Mouse (Mus musculus) forebrain, postnatal 0 days (tissue): ENCODE measurements around the gene Klhl18. TPM values are rescaled to one million over a fixed set of nuclear protein-coding genes. Genes with fewer than 3 reads are reported as not detected.
A peak's percentile ranks its signal among the peaks of the same experiment; 100 is the strongest.

Experiments used
- ATAC-seq: fragments of 200-750 bp; cut with Nextera tagmentation; 2 replicates; pipeline ENCODE4 v1.8.0; 2017; ENCODE audit warnings: mild to moderate bottlenecking, moderate library complexity
- DNase-seq: peaks from one replicate; pipeline ENCODE4 v3.0.0-alpha.2; 2015
- H3K27ac ChIP-seq: fragments of 300-500 bp; sonication (generic); 2 replicates; pipeline ENCODE4 v1.5.1; 2014; ENCODE audit warnings: low read depth, mild to moderate bottlenecking, antibody characterized with exemption, low read length, moderate library complexity, mixed read lengths
- H3K27me3 ChIP-seq: fragments of 300-500 bp; sonication (generic); 2 replicates; pipeline ENCODE4 v1.6.1; 2014; ENCODE audit warnings: mild to moderate bottlenecking, low read length, mixed read lengths; ENCODE audit not compliant: insufficient read depth
- H3K36me3 ChIP-seq: fragments of 300-500 bp; sonication (generic); 2 replicates; pipeline ENCODE4 v1.6.1; 2014; ENCODE audit warnings: mild to moderate bottlenecking, moderate library complexity; ENCODE audit not compliant: insufficient read depth
- H3K4me1 ChIP-seq: fragments of 300-500 bp; sonication (generic); 2 replicates; pipeline ENCODE4 v1.6.1; 2014; ENCODE audit warnings: antibody characterized with exemption; ENCODE audit not compliant: insufficient read depth
- H3K4me2 ChIP-seq: fragments of 300-500 bp; sonication (generic); 2 replicates; pipeline ENCODE4 v1.6.1; 2014; ENCODE audit warnings: low read depth, mild to moderate bottlenecking, moderate library complexity
- H3K4me3 ChIP-seq: fragments of 300-500 bp; sonication (generic); 2 replicates; pipeline ENCODE4 v1.5.1; 2014; ENCODE audit warnings: low read depth, low read length, mixed read lengths
- H3K9ac ChIP-seq: fragments of 300-500 bp; sonication (generic); 2 replicates; pipeline ENCODE4 v1.6.1; 2014; ENCODE audit warnings: mild to moderate bottlenecking
- H3K9me3 ChIP-seq: fragments of 300-500 bp; sonication (generic); 2 replicates; pipeline ENCODE4 v1.6.1; 2016; ENCODE audit warnings: low read length
- CTCF ChIP-seq: sonication (generic); IDR thresholded peaks from 2 replicates; pipeline ENCODE4 v1.5.1; 2016; ENCODE audit warnings: antibody characterized with exemption, control low read depth, low read depth
- WGBS: fragments of 180-500 bp; shearing (Covaris S2); extraction: QIAGEN DNeasy Blood & Tissue Kit; methylation state at CpG from one replicate; pipeline ENCODE4 v1.1.7; 2014; 5-methylcytosine and 5-hydroxymethylcytosine counted together
- polyA plus RNA-seq: library from polyadenylated mRNA; unstranded; fragments of >200 nt; fragmentation: Nextera tagmentation; extraction: Ambion mirVana; gene quantifications from 2 replicates; pipeline ENCODE4 v1.2.1, GENCODE M21; 2015
- total RNA-seq: library from RNA; depleted of rRNA; stranded (reverse); fragments of >200 nt; gene quantifications from 2 replicates; pipeline ENCODE4 v1.2.3, GENCODE M21; 2014

Gene Klhl18
- total and polyA plus RNA-seq, 2 experiments from 2014 or later, result 19.3 to 36.8 TPM

DNA sequence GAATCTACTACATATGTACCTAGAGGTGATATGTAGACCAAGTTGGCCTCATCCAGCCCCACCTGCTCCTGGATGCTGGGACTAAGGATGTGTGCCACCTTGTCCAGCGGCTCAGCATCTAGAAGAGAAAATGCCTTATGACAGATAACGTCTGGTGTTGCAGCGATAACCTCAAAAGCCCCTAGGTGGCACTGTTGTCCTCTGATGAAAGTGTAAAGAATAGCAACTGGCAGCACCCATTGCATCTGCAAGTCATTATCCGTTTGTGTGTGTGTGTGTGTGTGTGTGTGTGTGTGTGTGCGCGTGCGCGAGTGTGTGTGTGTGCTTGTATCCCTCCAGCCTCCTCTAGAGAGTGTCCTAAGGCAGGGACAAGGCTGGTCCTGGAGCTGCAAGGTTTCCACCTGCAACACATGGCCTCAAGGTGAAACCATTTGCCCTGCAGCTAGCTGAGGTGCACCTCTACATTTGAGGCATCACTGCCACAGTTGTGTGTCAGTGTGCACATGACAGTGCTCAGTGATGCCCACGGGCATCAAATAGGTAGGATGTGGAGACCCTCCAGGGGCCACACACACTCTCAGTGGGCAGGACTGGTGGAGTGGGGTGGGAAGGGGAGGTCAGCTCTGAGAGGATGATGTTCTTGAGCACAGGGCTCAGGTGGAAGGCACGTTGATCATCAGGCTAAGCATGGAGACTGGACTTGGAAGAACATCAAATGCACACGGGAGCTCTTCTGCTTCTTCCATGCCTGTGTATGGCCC, 27.5 kb downstream of the Klhl18 start:
- 30% methylated on average over 11 of the region's 11 CpGs for WGBS
- H3K9ac ChIP-seq, result no peak overlapping the region
- TF ChIP-seq CTCF, result peak; percentile 92
- no peak overlapping the region for H3K4me3 ChIP-seq
- H3K27me3 ChIP-seq, result no peaks in the 10 kb centered on the region
- H3K4me2 ChIP-seq, result no peak overlapping the region
- DNase-seq (peak; percentile 93), ATAC-seq (peak; percentile 93)
- peaks cover 9% of the 10 kb centered on the region; the same call in 1 of the 2 replicates for H3K36me3 ChIP-seq
- peaks cover 4% of the 10 kb centered on the region; the same call in 1 of the 2 replicates for H3K4me1 ChIP-seq
- peak overlapping the region; percentile 45; the same call in 1 of the 2 replicates for H3K27ac ChIP-seq
- H3K9me3 ChIP-seq, result no peaks in the 10 kb centered on the region

DNA sequence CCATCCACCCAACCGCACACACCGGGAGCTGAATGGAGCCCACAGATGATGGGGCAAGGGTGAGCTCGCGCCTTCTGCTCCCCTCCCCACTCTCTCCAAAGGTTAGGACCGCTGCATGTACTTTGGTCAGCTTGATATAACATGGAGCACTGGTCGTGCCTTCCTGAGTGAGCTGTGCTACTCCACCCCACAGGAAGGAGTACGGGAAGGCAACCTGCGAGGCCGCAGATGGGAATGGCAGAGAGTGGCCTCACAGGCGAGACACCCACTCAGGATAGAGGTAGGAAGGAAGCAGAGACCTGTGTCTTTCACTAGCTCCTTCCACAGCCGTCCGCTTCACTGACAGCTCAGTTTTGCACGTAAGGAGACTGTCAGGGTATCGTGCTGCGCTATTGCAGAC, 28.1 kb downstream of the Klhl18 start:
- Histone ChIP-seq H3K9ac (no peak overlapping the region), H3K27me3 (no peaks in the 10 kb centered on the region), H3K27ac (no peak overlapping the region), H3K9me3 (no peaks in the 10 kb centered on the region), H3K4me2 (no peak overlapping the region), H3K4me3 (no peak overlapping the region), H3K36me3 (peaks cover 11% of the 10 kb centered on the region; the same call in 1 of the 2 replicates), H3K4me1 (peaks cover 4% of the 10 kb centered on the region; the same call in 1 of the 2 replicates)
- 83% methylated on average over 15 of the region's 15 CpGs for WGBS
- ATAC-seq (peak; percentile 27; the same call in 1 of the 2 replicates), DNase-seq (no peak)
- TF ChIP-seq CTCF, result no peak

DNA sequence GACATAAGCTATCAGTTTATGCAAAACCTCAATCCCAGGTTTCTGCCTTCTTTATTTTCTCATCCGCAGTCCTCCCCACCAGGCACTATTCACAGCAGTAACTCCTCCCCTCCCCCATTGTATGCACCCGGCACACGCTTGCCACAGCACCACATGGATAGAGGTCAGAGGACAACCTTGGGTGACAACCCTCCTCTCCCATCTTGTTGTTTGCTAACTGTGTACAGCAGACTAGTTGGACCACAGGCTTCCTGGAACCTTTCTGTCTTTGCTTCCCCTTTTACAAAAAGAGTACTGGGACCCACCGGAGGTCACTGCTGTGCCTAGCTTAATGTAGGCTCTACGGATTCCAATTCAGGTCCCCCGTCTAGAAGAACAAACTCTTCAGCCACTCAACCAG, 35.9 kb downstream of the Klhl18 start:
- WGBS, result 92% methylated on average over 6 of the region's 6 CpGs
- Histone ChIP-seq H3K4me3 (no peak overlapping the region), H3K4me1 (no peaks in the 10 kb centered on the region), H3K9ac (no peak overlapping the region), H3K4me2 (no peak overlapping the region), H3K36me3 (peaks cover 31% of the 10 kb centered on the region), H3K9me3 (no peaks in the 10 kb centered on the region), H3K27ac (no peak overlapping the region), H3K27me3 (no peaks in the 10 kb centered on the region)
- no peak for ATAC-seq
- TF ChIP-seq CTCF, result no peak
- DNase-seq, result no peak

DNA sequence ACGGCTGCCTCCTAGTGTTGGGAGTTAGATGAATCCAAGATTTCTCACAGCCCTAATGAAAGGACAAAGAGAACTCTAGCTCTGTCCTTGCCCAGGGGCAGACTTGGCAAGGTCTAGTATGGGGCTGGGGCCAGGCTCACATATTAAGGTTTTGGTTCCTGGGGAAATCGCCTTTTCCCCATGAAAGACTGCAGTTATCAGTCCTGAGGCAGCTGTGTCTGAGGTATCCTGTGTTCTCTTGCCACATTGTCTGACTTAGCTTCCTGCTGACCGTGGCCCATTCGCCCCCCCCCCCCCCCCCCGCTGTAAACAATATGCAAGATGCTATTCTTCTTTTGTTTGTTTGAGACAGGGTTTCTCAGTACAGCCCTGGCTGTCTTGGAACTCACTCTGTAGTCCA, 36.4 kb downstream of the Klhl18 start:
- WGBS, result 53% methylated on average over 5 of the region's 5 CpGs
- Histone ChIP-seq H3K9ac (no peak overlapping the region), H3K27me3 (no peaks in the 10 kb centered on the region), H3K4me3 (no peak overlapping the region), H3K27ac (no peak overlapping the region), H3K4me2 (no peak overlapping the region), H3K36me3 (peaks cover 36% of the 10 kb centered on the region), H3K4me1 (no peaks in the 10 kb centered on the region), H3K9me3 (no peaks in the 10 kb centered on the region)
- TF ChIP-seq CTCF, result no peak
- DNase-seq, result no peak
- no peak; the same call in 1 of the 2 replicates for ATAC-seq

DNA sequence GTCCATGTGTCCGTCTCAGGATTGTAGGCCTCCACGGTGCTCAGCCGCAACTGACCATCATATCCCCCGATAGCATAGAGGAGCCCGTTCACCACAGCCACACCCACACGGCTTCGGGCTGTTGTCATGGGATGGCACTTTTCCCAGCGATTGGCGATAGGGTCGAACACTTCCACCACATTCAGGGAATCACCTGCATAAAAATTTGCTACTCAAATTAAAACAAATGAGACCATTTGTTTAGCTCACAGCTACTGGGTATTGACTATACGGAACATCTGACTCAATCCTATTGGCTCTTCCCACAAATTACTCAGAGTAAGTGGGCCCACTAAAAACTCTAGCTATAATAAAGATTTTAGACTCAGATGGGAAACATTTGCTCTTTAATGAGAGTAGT, 40.5 kb downstream of the Klhl18 start:
- 95% methylated on average over 11 of the region's 11 CpGs for WGBS
- H3K36me3 ChIP-seq, result peaks cover 40% of the 10 kb centered on the region
- ATAC-seq (no peak), DNase-seq (no peak)
- H3K4me3 ChIP-seq, result no peak overlapping the region
- H3K9ac ChIP-seq, result no peak overlapping the region
- no peak for TF ChIP-seq CTCF
- no peak overlapping the region for H3K4me2 ChIP-seq
- H3K4me1 ChIP-seq, result no peaks in the 10 kb centered on the region
- H3K27ac ChIP-seq, result no peak overlapping the region
- no peaks in the 10 kb centered on the region for H3K9me3 ChIP-seq
- no peaks in the 10 kb centered on the region for H3K27me3 ChIP-seq

DNA sequence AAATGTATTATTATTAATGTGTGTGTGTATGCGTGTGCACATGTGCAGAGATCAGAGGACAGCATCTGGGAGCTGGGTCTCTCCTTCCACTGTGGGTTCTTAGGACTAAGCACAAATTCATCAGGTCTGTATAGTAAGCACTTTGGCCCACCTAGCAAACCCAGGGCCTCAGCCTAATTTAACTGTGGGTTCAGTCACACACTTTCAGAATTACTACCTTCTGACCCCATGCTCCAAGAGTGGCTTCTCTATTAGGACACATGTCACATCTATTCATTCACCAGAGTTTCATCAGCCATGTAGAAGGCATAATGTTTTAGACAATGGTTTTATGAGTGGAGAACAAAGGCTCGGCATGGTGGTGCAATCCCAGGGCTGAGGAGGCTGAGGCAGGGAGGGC, 43.4 kb downstream of the Klhl18 start:
- no peak for DNase-seq
- Histone ChIP-seq H3K9me3 (no peaks in the 10 kb centered on the region), H3K36me3 (peaks cover 63% of the 10 kb centered on the region), H3K4me2 (no peak overlapping the region), H3K9ac (no peak overlapping the region), H3K27ac (no peak overlapping the region), H3K4me1 (no peaks in the 10 kb centered on the region), H3K4me3 (no peak overlapping the region), H3K27me3 (no peaks in the 10 kb centered on the region)
- ATAC-seq, result no peak
- no peak for TF ChIP-seq CTCF
- 93% methylated on average over 2 of the region's 2 CpGs for WGBS

DNA sequence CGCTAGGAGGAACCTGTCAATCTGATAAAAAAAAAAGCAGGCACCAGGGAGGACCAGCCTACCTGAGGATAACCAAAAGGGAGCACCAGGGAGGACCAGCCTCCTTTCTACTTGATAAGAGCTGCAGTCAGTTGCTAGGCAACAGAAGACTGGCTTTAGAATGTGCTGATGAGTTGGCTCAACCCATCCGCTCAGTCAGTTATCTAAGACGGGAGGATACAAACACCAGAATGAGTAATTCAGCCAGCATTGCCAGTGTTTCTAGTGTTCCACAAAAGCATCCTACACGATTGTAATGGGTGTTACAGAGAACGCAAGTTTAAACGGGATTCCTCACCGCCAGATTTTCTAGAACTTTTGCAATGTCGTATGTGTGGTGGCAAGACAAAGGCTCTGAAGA, 45.3 kb downstream of the Klhl18 start:
- H3K9me3 ChIP-seq, result no peaks in the 10 kb centered on the region
- peaks cover 69% of the 10 kb centered on the region for H3K36me3 ChIP-seq
- ATAC-seq (peak; percentile 55; the same call in 1 of the 2 replicates), DNase-seq (peak; percentile 21)
- no peaks in the 10 kb centered on the region for H3K27me3 ChIP-seq
- WGBS, result 66% methylated on average over 8 of the region's 8 CpGs
- no peak overlapping the region for H3K4me3 ChIP-seq
- H3K9ac ChIP-seq, result no peak overlapping the region
- no peak overlapping the region for H3K4me2 ChIP-seq
- no peak overlapping the region for H3K27ac ChIP-seq
- TF ChIP-seq CTCF, result no peak
- no peaks in the 10 kb centered on the region for H3K4me1 ChIP-seq
